Mouse (Mus musculus) hindbrain, embryonic 13.5 days (tissue): Measurements from ENCODE around the gene Golm1. TPM values are rescaled to one million over a fixed set of nuclear protein-coding genes. Genes with fewer than 3 reads are reported as not detected.

Experiments used
- ATAC-seq: fragments of 200-750 bp; cut with Nextera tagmentation; 2 replicates; pipeline ENCODE4 v1.8.0; 2017; ENCODE audit warnings: moderate TSS enrichment; ENCODE audit not compliant: low FRiP score
- H3K27ac ChIP-seq: fragments of 300-500 bp; sonication (generic); 2 replicates; pipeline ENCODE4 v1.5.1; 2015; ENCODE audit warnings: inconsistent platforms, mild to moderate bottlenecking, moderate library complexity
- H3K27me3 ChIP-seq: fragments of 300-500 bp; sonication (generic); 2 replicates; pipeline ENCODE4 v1.6.1; 2015; ENCODE audit warnings: mild to moderate bottlenecking, inconsistent platforms
- H3K36me3 ChIP-seq: fragments of 300-500 bp; sonication (generic); 2 replicates; pipeline ENCODE4 v1.6.1; 2015; ENCODE audit warnings: mild to moderate bottlenecking, inconsistent platforms
- H3K4me1 ChIP-seq: fragments of 300-500 bp; sonication (generic); replicated peaks from 2 replicates; pipeline ENCODE4 v1.6.1; 2015; ENCODE audit warnings: inconsistent platforms
- H3K4me2 ChIP-seq: fragments of 300-500 bp; sonication (generic); 2 replicates; pipeline ENCODE4 v1.6.1; 2015; ENCODE audit warnings: inconsistent platforms, mild to moderate bottlenecking, moderate library complexity
- H3K4me3 ChIP-seq: fragments of 300-500 bp; sonication (generic); 2 replicates; pipeline ENCODE4 v1.5.1; 2015; ENCODE audit warnings: mild to moderate bottlenecking, inconsistent platforms
- H3K9ac ChIP-seq: fragments of 300-500 bp; sonication (generic); 2 replicates; pipeline ENCODE4 v1.6.1; 2015; ENCODE audit warnings: mild to moderate bottlenecking, inconsistent platforms
- H3K9me3 ChIP-seq: fragments of 300-500 bp; sonication (generic); 2 replicates; pipeline ENCODE4 v1.6.1; 2016; ENCODE audit warnings: inconsistent platforms
- WGBS: fragments of 180-500 bp; shearing (Covaris S2); methylation state at CpG from one replicate; pipeline ENCODE4 v1.1.7; 2015; 5-methylcytosine and 5-hydroxymethylcytosine counted together
- polyA plus RNA-seq: library from polyadenylated mRNA; unstranded; fragments of >200 nt; fragmentation: Nextera tagmentation; extraction: Ambion mirVana; gene quantifications from 2 replicates; pipeline ENCODE4 v1.2.1, GENCODE M21; 2015

Golm1 gene
- polyA plus RNA-seq, 1 experiment from 2014 or later = 50.6 TPM

- Histone ChIP-seq H3K4me3 (no peak overlapping the region), H3K9ac (no peak overlapping the region), H3K36me3 (peaks cover 70% of the 10 kb centered on the region), H3K4me2 (no peak overlapping the region), H3K27ac (no peak overlapping the region), H3K9me3 (no peaks in the 10 kb centered on the region), H3K4me1 (no peaks in the 10 kb centered on the region), H3K27me3 (no peaks in the 10 kb centered on the region)
- WGBS = 94% methylated on average over 16 of the region's 16 CpGs
- no peak for ATAC-seq
Measured at GRCm38 (mm10) chr13:59639368-59640177, 36.0 kb downstream of the Golm1 start.

- no peak overlapping the region for H3K9ac ChIP-seq
- no peaks in the 10 kb centered on the region for H3K4me1 ChIP-seq
- H3K36me3 ChIP-seq = peaks cover 87% of the 10 kb centered on the region
- WGBS = 93% methylated on average over 7 of the region's 7 CpGs
- H3K9me3 ChIP-seq = no peaks in the 10 kb centered on the region
- H3K4me3 ChIP-seq = no peak overlapping the region
- no peak overlapping the region for H3K27ac ChIP-seq
- H3K4me2 ChIP-seq = no peak overlapping the region
- H3K27me3 ChIP-seq = no peaks in the 10 kb centered on the region
- no peak for ATAC-seq
Measured at GRCm38 (mm10) chr13:59637800-59638199, 37.8 kb downstream of the Golm1 start.

DNA sequence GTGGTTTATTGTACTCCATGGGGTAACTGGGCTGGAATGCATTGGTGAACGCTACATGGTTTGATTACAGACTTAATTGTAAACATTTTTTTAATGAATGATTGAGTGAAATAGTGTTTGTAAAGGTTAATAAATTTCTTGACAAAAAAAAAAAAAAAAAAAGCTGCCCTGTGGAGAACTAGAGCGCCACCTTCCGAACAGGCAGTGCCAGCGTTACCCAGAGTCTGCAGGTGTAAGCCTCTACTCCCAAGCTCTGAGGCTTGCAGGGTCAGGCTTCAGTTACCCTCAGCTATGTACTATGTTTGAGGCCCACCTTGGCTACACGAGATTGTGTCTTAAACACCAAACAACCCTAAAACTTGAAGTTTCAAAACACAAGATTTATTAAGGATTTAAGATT lies 41.0 kb downstream of the Golm1 start:
- H3K36me3 ChIP-seq = peaks cover 96% of the 10 kb centered on the region
- ATAC-seq = no peak
- no peak overlapping the region for H3K4me2 ChIP-seq
- no peak overlapping the region for H3K27ac ChIP-seq
- H3K9me3 ChIP-seq = no peaks in the 10 kb centered on the region
- no peak overlapping the region for H3K9ac ChIP-seq
- H3K4me1 ChIP-seq = no peaks in the 10 kb centered on the region
- 80% methylated on average over 5 of the region's 5 CpGs for WGBS
- H3K4me3 ChIP-seq = no peak overlapping the region
- no peaks in the 10 kb centered on the region for H3K27me3 ChIP-seq

DNA sequence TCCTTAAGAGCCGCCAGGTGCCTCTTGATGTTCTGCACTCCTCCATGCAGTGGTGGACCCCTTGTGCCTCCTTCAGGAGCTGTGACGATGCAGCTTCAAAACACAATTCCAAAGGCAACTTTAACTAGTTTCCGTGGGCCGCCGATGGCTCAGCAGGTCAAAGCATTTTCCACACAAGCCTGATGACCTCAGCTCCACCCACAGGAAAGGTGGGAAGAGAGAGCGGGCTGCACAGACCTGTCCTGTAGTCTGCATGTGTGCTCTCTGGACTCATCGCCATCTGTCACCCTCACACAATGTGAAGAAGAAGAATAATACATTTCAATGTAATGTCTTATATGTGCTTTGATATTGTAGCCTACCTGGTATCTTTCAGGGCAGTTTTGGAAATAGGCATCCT lies 48.9 kb downstream of the Golm1 start:
- Histone ChIP-seq H3K27ac (no peak overlapping the region), H3K27me3 (no peaks in the 10 kb centered on the region), H3K4me2 (no peak overlapping the region), H3K9me3 (no peaks in the 10 kb centered on the region), H3K4me3 (no peak overlapping the region), H3K9ac (no peak overlapping the region), H3K36me3 (peaks cover 90% of the 10 kb centered on the region), H3K4me1 (no peaks in the 10 kb centered on the region)
- 96% methylated on average over 7 of the region's 7 CpGs for WGBS
- ATAC-seq = no peak

GRCm38 (mm10) chr13:59624903-59625302 lies 50.7 kb downstream of the Golm1 start:
- Histone ChIP-seq H3K36me3 (peaks cover 90% of the 10 kb centered on the region), H3K9ac (no peak overlapping the region), H3K9me3 (no peaks in the 10 kb centered on the region), H3K27ac (no peak overlapping the region), H3K27me3 (no peaks in the 10 kb centered on the region), H3K4me1 (no peaks in the 10 kb centered on the region), H3K4me3 (no peak overlapping the region), H3K4me2 (no peak overlapping the region)
- WGBS = 89% methylated on average over 5 of the region's 5 CpGs
- ATAC-seq = no peak

GRCm38 (mm10) chr13:59624389-59624788 lies 51.2 kb downstream of the Golm1 start:
- no peak overlapping the region for H3K9ac ChIP-seq
- no peak overlapping the region for H3K4me3 ChIP-seq
- no peaks in the 10 kb centered on the region for H3K27me3 ChIP-seq
- ATAC-seq = no peak
- H3K9me3 ChIP-seq = no peaks in the 10 kb centered on the region
- H3K4me2 ChIP-seq = no peak overlapping the region
- peaks cover 87% of the 10 kb centered on the region for H3K36me3 ChIP-seq
- no peaks in the 10 kb centered on the region for H3K4me1 ChIP-seq
- no peak overlapping the region for H3K27ac ChIP-seq
- 95% methylated on average over 3 of the region's 3 CpGs for WGBS

DNA sequence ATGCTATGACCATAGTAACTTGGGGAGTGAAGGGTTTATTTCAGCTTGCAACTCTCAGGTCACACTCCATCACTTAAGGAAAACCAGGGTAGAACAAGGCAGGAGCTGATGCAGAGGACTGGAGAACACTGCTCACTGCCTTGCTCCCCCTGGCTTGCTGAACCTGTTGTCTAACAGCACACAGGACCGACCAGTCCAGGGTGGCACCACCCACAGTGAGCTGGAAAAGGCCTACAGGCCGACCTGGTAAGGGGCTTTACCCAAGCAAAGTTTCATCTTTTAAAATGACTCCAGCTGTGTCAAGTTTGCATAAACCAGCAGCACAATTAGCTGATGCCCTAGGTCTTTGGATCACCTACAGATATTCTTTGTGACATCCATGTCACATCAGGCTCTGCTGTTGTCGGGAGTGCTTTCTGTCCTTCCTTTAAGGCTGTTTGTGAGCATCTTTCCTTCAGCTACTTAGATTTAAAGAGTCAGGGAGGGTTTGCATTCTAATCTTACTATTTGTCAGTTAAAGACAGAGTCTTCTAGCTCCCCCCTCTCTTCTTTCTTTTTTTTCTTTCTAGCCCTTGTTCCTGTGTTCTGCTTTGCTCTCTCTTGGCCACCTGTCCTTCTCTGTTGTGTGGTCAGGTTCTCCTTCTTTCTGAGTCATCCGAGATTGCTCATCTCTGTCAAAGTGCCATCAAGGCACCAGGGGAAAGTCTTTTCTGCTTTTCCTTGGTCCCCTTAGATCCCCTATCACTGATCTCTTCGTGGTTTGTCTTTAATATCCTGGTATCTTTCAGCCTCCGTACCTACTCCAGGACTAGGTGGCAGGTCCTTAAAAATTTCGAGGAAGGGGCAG lies 53.7 kb downstream of the Golm1 start:
- H3K27ac ChIP-seq = no peak overlapping the region
- 91% methylated on average over 7 of the region's 7 CpGs for WGBS
- H3K9ac ChIP-seq = no peak overlapping the region
- no peaks in the 10 kb centered on the region for H3K9me3 ChIP-seq
- no peaks in the 10 kb centered on the region for H3K27me3 ChIP-seq
- no peaks in the 10 kb centered on the region for H3K4me1 ChIP-seq
- no peak for ATAC-seq
- peaks cover 87% of the 10 kb centered on the region for H3K36me3 ChIP-seq
- no peak overlapping the region for H3K4me2 ChIP-seq
- no peak overlapping the region for H3K4me3 ChIP-seq

GRCm38 (mm10) chr13:59618463-59618862 lies 57.1 kb downstream of the Golm1 start:
- no peak overlapping the region for H3K27ac ChIP-seq
- no peaks in the 10 kb centered on the region for H3K4me1 ChIP-seq
- 91% methylated on average over 6 of the region's 6 CpGs for WGBS
- H3K9me3 ChIP-seq = no peaks in the 10 kb centered on the region
- no peak overlapping the region for H3K4me3 ChIP-seq
- no peak overlapping the region for H3K4me2 ChIP-seq
- no peaks in the 10 kb centered on the region for H3K27me3 ChIP-seq
- H3K9ac ChIP-seq = no peak overlapping the region
- ATAC-seq = no peak
- H3K36me3 ChIP-seq = peaks cover 80% of the 10 kb centered on the region

- Histone ChIP-seq H3K4me2 (no peak overlapping the region), H3K36me3 (peaks cover 76% of the 10 kb centered on the region), H3K27ac (no peak overlapping the region), H3K27me3 (no peaks in the 10 kb centered on the region), H3K4me3 (no peak overlapping the region), H3K9ac (no peak overlapping the region), H3K9me3 (no peaks in the 10 kb centered on the region), H3K4me1 (no peaks in the 10 kb centered on the region)
- no peak for ATAC-seq
- WGBS = 91% methylated on average over 4 of the region's 4 CpGs
Measured at GRCm38 (mm10) chr13:59615554-59615953, 60.1 kb downstream of the Golm1 start.

- Histone ChIP-seq H3K4me3 (no peak overlapping the region), H3K4me1 (no peaks in the 10 kb centered on the region), H3K27me3 (no peaks in the 10 kb centered on the region), H3K27ac (no peak overlapping the region), H3K4me2 (no peak overlapping the region), H3K9me3 (no peaks in the 10 kb centered on the region), H3K9ac (no peak overlapping the region), H3K36me3 (peaks cover 76% of the 10 kb centered on the region)
- WGBS = 92% methylated on average over 4 of the region's 4 CpGs
- no peak for ATAC-seq
Measured at GRCm38 (mm10) chr13:59615152-59615551, 60.5 kb downstream of the Golm1 start.

DNA sequence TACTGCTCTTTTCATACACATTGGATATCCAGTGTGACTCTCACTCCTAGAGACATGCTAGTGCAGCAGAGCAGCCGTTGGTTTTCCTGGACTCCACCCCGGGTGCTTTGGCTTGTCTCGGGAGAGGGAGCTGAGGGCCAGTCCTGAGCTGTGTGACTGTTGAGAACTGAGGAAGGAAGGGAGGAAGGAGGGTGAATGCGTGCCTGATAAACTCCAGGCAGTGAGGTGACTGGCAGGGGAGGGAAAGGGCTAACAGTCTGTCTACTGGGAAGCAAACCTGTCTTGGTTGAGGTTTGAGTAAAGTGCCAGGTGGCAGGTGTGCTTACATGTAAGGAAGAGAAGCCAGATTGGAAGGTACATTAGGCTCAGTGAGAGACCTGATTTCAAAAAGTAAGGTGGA lies 61.7 kb downstream of the Golm1 start:
- H3K4me2 ChIP-seq = no peak overlapping the region
- H3K27me3 ChIP-seq = no peaks in the 10 kb centered on the region
- ATAC-seq = no peak
- no peaks in the 10 kb centered on the region for H3K9me3 ChIP-seq
- WGBS = 91% methylated on average over 4 of the region's 4 CpGs
- H3K4me3 ChIP-seq = no peak overlapping the region
- H3K36me3 ChIP-seq = peaks cover 78% of the 10 kb centered on the region
- H3K4me1 ChIP-seq = no peaks in the 10 kb centered on the region
- H3K27ac ChIP-seq = no peak overlapping the region
- no peak overlapping the region for H3K9ac ChIP-seq

DNA sequence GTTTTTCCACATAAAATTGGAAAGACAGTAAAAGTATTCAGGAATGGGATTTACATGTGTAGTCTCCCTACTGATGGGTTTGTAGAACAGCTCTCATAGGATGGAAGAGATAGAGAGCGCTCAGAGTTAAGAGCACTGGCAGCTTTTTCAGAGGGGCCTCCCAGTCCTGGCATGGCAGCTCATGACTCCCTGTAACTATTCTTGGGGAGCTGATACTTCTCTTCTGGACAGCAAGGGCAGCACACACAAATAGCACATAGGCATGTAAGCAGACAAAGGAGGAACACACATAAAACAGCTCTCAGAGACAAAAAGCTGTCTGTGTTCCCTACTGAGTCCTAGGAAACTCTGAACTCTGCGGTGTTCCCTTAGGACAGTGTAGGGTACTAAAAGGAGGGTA lies 65.2 kb downstream of the Golm1 start:
- no peak overlapping the region for H3K27ac ChIP-seq
- WGBS = 96% methylated on average over 2 of the region's 2 CpGs
- H3K36me3 ChIP-seq = peaks cover 87% of the 10 kb centered on the region
- H3K9ac ChIP-seq = no peak overlapping the region
- H3K4me1 ChIP-seq = no peaks in the 10 kb centered on the region
- H3K9me3 ChIP-seq = no peaks in the 10 kb centered on the region
- H3K4me2 ChIP-seq = no peak overlapping the region
- H3K27me3 ChIP-seq = no peaks in the 10 kb centered on the region
- H3K4me3 ChIP-seq = no peak overlapping the region
- no peak for ATAC-seq
